Mouse (Mus musculus): ENCODE results near the gene Best2. TPM values are rescaled to one million over a fixed set of nuclear protein-coding genes. Genes with fewer than 3 reads are reported as not detected.

The Best2 gene
- total RNA-seq, 2 experiments from 2014 or later: not detected

GRCm38 (mm10) chr8:84970135-84970790, 44.1 kb downstream of the Best2 start:
- intact Hi-C loops (cut with DNase I): no loop called here
- Histone ChIP-seq H3K4me3 (peak overlapping the region; percentile 56), H3K27ac (peak overlapping the region; percentile 90)
- DNase-seq (ENCODE audit: extremely low spot score in 1 of 2, low spot score in 2 of 2): no peak
- TF ChIP-seq CTCF (IDR thresholded peaks at IDR 0.05): no peak

GRCm38 (mm10) chr8:84969241-84970134, 44.8 kb downstream of the Best2 start, which contains the start of the genes Gm49661, Prdx2 and Rnaseh2a:
Gene Gm49661, minus strand, starts transcription at chr8:84969433.
Gene Prdx2, plus strand, starts transcription at chr8:84969587.
Gene Rnaseh2a, minus strand, starts transcription at chr8:84969767.
- Histone ChIP-seq H3K27ac (peak within 1 kb of the TSS; percentile 90), H3K4me3 (peak within 1 kb of the TSS; percentile 56)
- DNase-seq (ENCODE audit: extremely low spot score in 1 of 2, low spot score in 2 of 2): peak; percentile 74 to 76
- TF ChIP-seq CTCF (IDR thresholded peaks at IDR 0.05): no peak
- intact Hi-C loops (cut with DNase I): no loop called here

- intact Hi-C loops (cut with DNase I): no loop called here
- peak overlapping the region; percentile 56 for H3K4me3 ChIP-seq
- no peak for TF ChIP-seq CTCF (IDR thresholded peaks at IDR 0.05)
- DNase-seq (ENCODE audit: extremely low spot score in 1 of 2, low spot score in 2 of 2): no peak
- peak overlapping the region; percentile 90 for H3K27ac ChIP-seq
These were observed 45.7 kb downstream of the Best2 start for GRCm38 (mm10) chr8:84968650-84969049.

GRCm38 (mm10) chr8:84967532-84968304, 46.6 kb downstream of the Best2 start:
- TF ChIP-seq CTCF (IDR thresholded peaks at IDR 0.05): no peak
- H3K27ac ChIP-seq: no peak overlapping the region

GRCm38 (mm10) chr8:84966603-84967002, 47.7 kb downstream of the Best2 start:
- no peak for TF ChIP-seq CTCF (IDR thresholded peaks at IDR 0.05)
- DNase-seq (ENCODE audit: extremely low spot score in 1 of 2, low spot score in 2 of 2): no peak
- intact Hi-C loops (cut with DNase I): no loop called here
- no peak overlapping the region for H3K4me3 ChIP-seq
- no peak overlapping the region for H3K27ac ChIP-seq

More at GRCm38 (mm10) chr8:84967532-84968304, 46.6 kb downstream of the Best2 start:
- intact Hi-C loops (cut with DNase I): no loop called here
- DNase-seq (ENCODE audit: extremely low spot score in 1 of 2, low spot score in 2 of 2): no peak
- H3K4me3 ChIP-seq: no peak overlapping the region

- no peak for TF ChIP-seq CTCF (IDR thresholded peaks at IDR 0.05)
- intact Hi-C loops (cut with DNase I): no loop called here
- Histone ChIP-seq H3K27ac (peak overlapping the region; percentile 58; the same call in 1 of the 2 replicates), H3K4me3 (peak overlapping the region; percentile 73)
- peak; percentile 87 to 93 for DNase-seq (ENCODE audit: extremely low spot score in 1 of 2, low spot score in 2 of 2)
These were observed 48.5 kb downstream of the Best2 start for GRCm38 (mm10) chr8:84965731-84966291.

- peak; percentile 5 for TF ChIP-seq CTCF (IDR thresholded peaks at IDR 0.05)
- intact Hi-C loops (cut with DNase I): no loop called here
- no peak for DNase-seq (ENCODE audit: extremely low spot score in 1 of 2, low spot score in 2 of 2)
- Histone ChIP-seq H3K4me3 (no peak overlapping the region), H3K27ac (no peak overlapping the region)
These were observed 50.4 kb downstream of the Best2 start for GRCm38 (mm10) chr8:84963952-84964351.

GRCm38 (mm10) chr8:84959811-84960210, 54.5 kb downstream of the Best2 start:
- intact Hi-C loops (cut with DNase I): no loop called here
- no peak for DNase-seq (ENCODE audit: extremely low spot score in 1 of 2, low spot score in 2 of 2)
- no peak overlapping the region for H3K4me3 ChIP-seq
- no peak for TF ChIP-seq CTCF (IDR thresholded peaks at IDR 0.05)
- no peak overlapping the region for H3K27ac ChIP-seq

Small RNAs within 50 kb of the gene (microRNA-seq; reads per million reads assigned to microRNA genes)
- 1.2 to 5.3 reads per million in 2 experiments for gene Mir7070

Other genes with a start within 250 kb of the Best2 start
- 100 to 1,000 TPM; 347 to 350 TPM for gene Nfix, start 214.2 kb downstream of the Best2 start, total RNA-seq (2021)
- 10 to 100 TPM in 1 of 2 experiments, 1 to 10 TPM in 1; 9.7 to 11.1 TPM for gene Dand5, start 191.7 kb downstream of the Best2 start, total RNA-seq (2021)
- gene Gadd45gip1, start 183.0 kb downstream of the Best2 start, total RNA-seq (2021): 10 to 100 TPM; 23.9 to 25.8 TPM
- 10 to 100 TPM; 77.7 to 77.8 TPM for gene Rad23a, start 173.9 kb downstream of the Best2 start, total RNA-seq (2021)
- gene Calr, start 167.6 kb downstream of the Best2 start, total RNA-seq (2021): 100 to 1,000 TPM; 459 to 496 TPM
- gene Farsa, start 157.5 kb downstream of the Best2 start, total RNA-seq (2021): 10 to 100 TPM; 49.8 to 50.1 TPM
- gene Syce2, start 142.4 kb downstream of the Best2 start, total RNA-seq (2021): 1 to 10 TPM; 7.8 to 8.0 TPM
- gene Gcdh, start 120.6 kb downstream of the Best2 start, total RNA-seq (2021): 10 to 100 TPM; 35.6 to 44.1 TPM
- under 1 TPM in 1 of 2 experiments, not detected in 1; 0.23 TPM for gene Klf1, start 112.6 kb downstream of the Best2 start, total RNA-seq (2021)
- 1 to 10 TPM; 4.3 to 5.1 TPM for gene Dnase2a, start 106.0 kb downstream of the Best2 start, total RNA-seq (2021)
- 10 to 100 TPM; 89.4 to 95.7 TPM for gene Mast1, start 77.2 kb downstream of the Best2 start, total RNA-seq (2021)
- gene Rtbdn, start 67.5 kb downstream of the Best2 start, total RNA-seq (2021): 1 to 10 TPM; 1.1 to 1.2 TPM
- not detected for gene Gm49661, start 45.1 kb downstream of the Best2 start, total RNA-seq (2021)
- gene Prdx2, start 44.9 kb downstream of the Best2 start, total RNA-seq (2021): 100 to 1,000 TPM; 319 to 333 TPM
- gene Rnaseh2a, start 44.8 kb downstream of the Best2 start, total RNA-seq (2021): 10 to 100 TPM; 43.4 to 47.3 TPM
- 100 to 1,000 TPM in 1 of 2 experiments, 10 to 100 TPM in 1; 99.5 to 145 TPM for gene Junb, start 35.8 kb downstream of the Best2 start, total RNA-seq (2021)
- gene Hook2, start 23.9 kb downstream of the Best2 start, total RNA-seq (2021): 10 to 100 TPM; 11.3 to 11.6 TPM
- gene Asna1, start 10.8 kb upstream of the Best2 start, total RNA-seq (2021): 100 to 1,000 TPM; 122 to 124 TPM
- 100 to 1,000 TPM; 124 to 132 TPM for gene Trir, start 12.3 kb upstream of the Best2 start, total RNA-seq (2021)
- gene Tnpo2, start 22.4 kb upstream of the Best2 start, total RNA-seq (2021): 100 to 1,000 TPM; 146 to 163 TPM
- 10 to 100 TPM; 21.5 to 25.5 TPM for gene Fbxw9, start 45.5 kb upstream of the Best2 start, total RNA-seq (2021)
- gene Gm5741, start 53.5 kb upstream of the Best2 start, total RNA-seq (2021): not detected
- 10 to 100 TPM; 66.1 to 68.7 TPM for gene Dhps, start 57.2 kb upstream of the Best2 start, total RNA-seq (2021)
- 10 to 100 TPM; 55.6 to 55.7 TPM for gene Wdr83os, start 66.2 kb upstream of the Best2 start, total RNA-seq (2021)
- gene Wdr83, start 66.8 kb upstream of the Best2 start, total RNA-seq (2021): 10 to 100 TPM; 25.5 to 27.8 TPM
- gene Man2b1, start 68.7 kb upstream of the Best2 start, total RNA-seq (2021): 10 to 100 TPM; 34.7 to 35.9 TPM
- 1 to 10 TPM; 7.0 to 7.9 TPM for gene Zfp791, start 108.6 kb upstream of the Best2 start, total RNA-seq (2021)
- not detected for gene Cks1brt, start 137.4 kb upstream of the Best2 start, total RNA-seq (2021)
- gene Olfr371, start 211.5 kb upstream of the Best2 start, total RNA-seq (2021): not detected

Measured in left cerebral cortex, adult 2 months (tissue).